Mouse (Mus musculus) 416B (cell line): ENCODE results near the gene Gm3115.
"Not testable (repeated sequence)": the region's sequence is repeated elsewhere in the genome, so short reads cannot be mapped to it uniquely, and the experiment has no call there.

Experiments
- DNase-seq: peaks from one replicate; pipeline ENCODE4 v3.0.0; 2011; ENCODE audit warnings: low read depth

The Gm3115 gene

DNA sequence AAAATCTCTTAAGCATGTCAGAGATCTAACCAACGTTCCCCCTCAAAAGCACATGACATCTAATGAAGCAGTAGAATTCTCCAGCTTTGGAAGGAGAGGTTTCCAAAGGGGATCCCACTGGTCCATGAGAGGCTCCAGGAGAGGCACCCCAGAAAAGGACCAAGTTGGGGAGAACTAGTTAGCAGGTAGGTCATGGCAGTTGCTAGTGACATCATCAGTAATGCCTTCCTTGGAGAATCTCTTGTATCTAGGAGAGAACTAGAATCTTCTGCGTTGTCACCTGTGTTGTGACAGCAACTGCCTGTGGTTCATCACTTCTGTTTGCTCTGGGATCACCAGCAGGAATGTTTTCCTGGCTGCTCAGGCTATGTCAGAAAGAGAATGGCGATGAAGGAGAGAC, at the start of gene Gm3115:
Gm3115 (plus strand) TSS at position 301 of the 400 bp plus-strand sequence.
- not testable (repeated sequence) for DNase-seq

DNA sequence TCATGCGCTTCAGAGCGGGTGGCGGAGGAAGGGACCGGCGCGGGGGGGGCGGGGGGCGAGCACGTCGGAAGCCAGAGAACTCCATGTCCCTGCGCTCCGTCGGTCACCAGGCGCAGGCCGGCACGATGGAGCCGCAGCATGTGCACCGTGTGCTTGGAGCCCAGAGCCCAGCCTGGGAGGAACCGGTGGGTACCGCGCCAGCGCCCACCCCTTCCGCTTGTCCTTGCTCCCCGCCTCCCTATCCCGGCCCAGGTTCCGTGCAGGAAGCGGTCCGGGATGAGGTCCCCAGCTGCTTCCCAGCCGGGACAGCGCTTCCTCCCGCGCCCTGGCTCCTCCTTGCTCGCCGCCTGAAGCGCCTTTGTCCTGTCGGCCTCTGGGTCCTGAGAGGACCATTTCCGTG, 26.5 kb downstream of the Gm3115 start, which contains the start of gene Gm8108:
Gm8108 (plus strand) TSS at position 101 of the 400 bp plus-strand sequence.
- DNase-seq = not testable (repeated sequence)

DNA sequence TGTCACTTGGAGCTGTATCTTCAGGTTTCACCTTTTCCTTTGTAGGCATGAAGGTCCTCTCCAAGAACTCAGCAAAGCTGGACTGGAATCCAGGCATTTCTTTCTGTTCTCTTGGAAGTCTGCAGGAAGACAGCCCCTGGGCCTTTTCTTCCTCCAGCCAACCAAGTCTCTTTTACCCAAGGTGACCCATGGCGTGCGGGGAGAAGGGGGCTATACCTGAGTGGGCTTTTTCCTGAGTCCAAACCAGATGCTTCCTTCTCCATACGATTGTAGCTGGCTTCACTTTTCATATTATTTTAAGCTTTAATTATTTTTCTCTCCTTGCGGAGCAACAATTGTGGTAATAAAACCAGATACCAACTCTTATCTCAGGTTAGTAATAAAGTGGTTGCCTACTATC, 57.7 kb downstream of the Gm3115 start:
- DNase-seq = not testable (repeated sequence)
